Mouse (Mus musculus) lung, postnatal 0 days (tissue): Measurements from ENCODE around the gene Slc6a13. TPM values are rescaled to one million over a fixed set of nuclear protein-coding genes. Genes with fewer than 3 reads are reported as not detected.

ENCODE experiments used
- ATAC-seq: fragments of 200-750 bp; cut with Nextera tagmentation; 2 replicates; pipeline ENCODE4 v1.8.0; 2017; ENCODE audit warnings: moderate library complexity
- DNase-seq: peaks from one replicate; pipeline ENCODE4 v3.0.0-alpha.2; 2016; ENCODE audit warnings: low spot score
- H3K27ac ChIP-seq: fragments of 300-500 bp; sonication (generic); 2 replicates; pipeline ENCODE4 v1.5.1; 2014; ENCODE audit warnings: antibody characterized with exemption, mild to moderate bottlenecking, low read length, mixed read lengths
- H3K27me3 ChIP-seq: fragments of 300-500 bp; sonication (generic); replicated peaks from 2 replicates; pipeline ENCODE4 v1.6.1; 2014; ENCODE audit warnings: low read length, mixed read lengths; ENCODE audit not compliant: insufficient read depth
- H3K36me3 ChIP-seq: fragments of 300-500 bp; sonication (generic); 2 replicates; pipeline ENCODE4 v1.6.1; 2014; ENCODE audit warnings: low read length, mixed read lengths; ENCODE audit not compliant: insufficient read depth
- H3K4me1 ChIP-seq: fragments of 300-500 bp; sonication (generic); 2 replicates; pipeline ENCODE4 v1.6.1; 2014; ENCODE audit warnings: antibody characterized with exemption, low read depth, low read length, mixed read lengths; ENCODE audit not compliant: insufficient read depth
- H3K4me2 ChIP-seq: fragments of 300-500 bp; sonication (generic); replicated peaks from 2 replicates; pipeline ENCODE4 v1.6.1; 2014; ENCODE audit warnings: low read depth, mild to moderate bottlenecking, low read length, moderate library complexity, mixed read lengths
- H3K4me3 ChIP-seq: fragments of 300-500 bp; sonication (generic); 2 replicates; pipeline ENCODE4 v1.5.1; 2014; ENCODE audit warnings: low read depth, low read length
- H3K9ac ChIP-seq: fragments of 300-500 bp; sonication (generic); replicated peaks from 2 replicates; pipeline ENCODE4 v1.6.1; 2014; ENCODE audit warnings: low read depth, mild to moderate bottlenecking
- H3K9me3 ChIP-seq: fragments of 300-500 bp; sonication (generic); 2 replicates; pipeline ENCODE4 v1.6.1; 2016; ENCODE audit warnings: low read length, mixed read lengths
- CTCF ChIP-seq: IDR thresholded peaks from 2 replicates; pipeline ENCODE4 v1.5.1; 2016; ENCODE audit warnings: antibody characterized with exemption, mild to moderate bottlenecking
- EP300 ChIP-seq: IDR thresholded peaks from 2 replicates; pipeline ENCODE4 v1.6.1; 2016; ENCODE audit warnings: antibody characterized with exemption, mild to moderate bottlenecking, control low read depth
- WGBS: fragments of 180-500 bp; shearing (Covaris S2); extraction: QIAGEN DNeasy Blood & Tissue Kit; methylation state at CpG from one replicate; pipeline ENCODE4 v1.1.7; 2014; 5-methylcytosine and 5-hydroxymethylcytosine counted together
- polyA plus RNA-seq: library from polyadenylated mRNA; unstranded; fragments of >200 nt; fragmentation: Nextera tagmentation; extraction: Ambion mirVana; gene quantifications from 2 replicates; pipeline ENCODE4 v1.2.1, GENCODE M21; 2015

The Slc6a13 gene
- polyA plus RNA-seq, 1 experiment from 2014 or later: 0.26 TPM

GRCm38 (mm10) chr6:121343026-121343770 is 43.2 kb downstream of the Slc6a13 start, which contains the start of gene Slc6a12:
Gene Slc6a12, plus strand, starts transcription at chr6:121343076.
- H3K4me1 ChIP-seq: no peaks in the 10 kb centered on the region
- no peak within 1 kb of the TSS for H3K4me3 ChIP-seq
- H3K27me3 ChIP-seq: no peaks in the 10 kb centered on the region
- H3K4me2 ChIP-seq: no peak within 1 kb of the TSS
- H3K9ac ChIP-seq: no peak within 1 kb of the TSS
- no peak for TF ChIP-seq CTCF
- H3K36me3 ChIP-seq: no peaks in the 10 kb centered on the region
- DNase-seq (no peak), ATAC-seq (0 out of 2 replicates have a peak, but pooled peaks have one; percentile 4)
- H3K27ac ChIP-seq: no peak within 1 kb of the TSS
- WGBS: 64% methylated on average over 15 of the region's 15 CpGs
- H3K9me3 ChIP-seq: no peaks in the 10 kb centered on the region

GRCm38 (mm10) chr6:121343771-121344123 is 43.7 kb downstream of the Slc6a13 start:
- Histone ChIP-seq H3K9ac (no peak overlapping the region), H3K27me3 (no peaks in the 10 kb centered on the region), H3K27ac (no peak overlapping the region), H3K4me3 (no peak overlapping the region), H3K4me1 (no peaks in the 10 kb centered on the region), H3K9me3 (no peaks in the 10 kb centered on the region), H3K4me2 (no peak overlapping the region), H3K36me3 (no peaks in the 10 kb centered on the region)
- TF ChIP-seq EP300 (no peak), CTCF (no peak)
- no peak for DNase-seq
- ATAC-seq: no peak
- WGBS: 43% methylated on average over 6 of the region's 6 CpGs

DNA sequence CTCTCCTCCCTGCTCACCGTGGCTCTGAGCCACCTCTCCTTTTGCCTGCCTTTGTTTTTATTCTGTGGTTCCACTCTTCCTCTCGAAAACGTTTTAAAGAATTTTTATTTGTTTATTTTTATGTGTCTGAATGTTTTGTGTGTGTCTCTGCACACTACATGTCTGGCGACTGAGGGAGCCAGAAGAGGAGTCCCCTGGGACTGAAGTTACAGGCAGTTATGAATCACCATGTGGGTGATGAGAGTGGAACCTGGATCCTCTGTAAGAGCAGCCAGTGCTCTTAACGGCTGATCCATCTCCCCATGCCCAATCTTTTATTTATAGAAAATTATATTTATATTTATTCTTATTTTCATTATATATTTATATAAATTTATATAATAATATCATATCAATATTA is 44.3 kb downstream of the Slc6a13 start:
- DNase-seq (no peak), ATAC-seq (no peak)
- H3K4me2 ChIP-seq: no peak overlapping the region
- H3K4me3 ChIP-seq: no peak overlapping the region
- no peaks in the 10 kb centered on the region for H3K27me3 ChIP-seq
- no peaks in the 10 kb centered on the region for H3K36me3 ChIP-seq
- H3K27ac ChIP-seq: no peak overlapping the region
- H3K4me1 ChIP-seq: no peaks in the 10 kb centered on the region
- TF ChIP-seq EP300 (no peak), CTCF (no peak)
- 29% methylated on average over 5 of the region's 5 CpGs for WGBS
- no peak overlapping the region for H3K9ac ChIP-seq
- no peaks in the 10 kb centered on the region for H3K9me3 ChIP-seq

- no peaks in the 10 kb centered on the region for H3K9me3 ChIP-seq
- H3K4me2 ChIP-seq: no peak overlapping the region
- H3K9ac ChIP-seq: no peak overlapping the region
- WGBS: 37% methylated on average over 8 of the region's 8 CpGs
- TF ChIP-seq CTCF (no peak), EP300 (no peak)
- no peak for DNase-seq
- H3K4me1 ChIP-seq: no peaks in the 10 kb centered on the region
- no peaks in the 10 kb centered on the region for H3K36me3 ChIP-seq
- no peak overlapping the region for H3K4me3 ChIP-seq
- no peaks in the 10 kb centered on the region for H3K27me3 ChIP-seq
- H3K27ac ChIP-seq: no peak overlapping the region
- ATAC-seq: no peak
Measured at GRCm38 (mm10) chr6:121346428-121346827, 46.4 kb downstream of the Slc6a13 start.

- Histone ChIP-seq H3K27ac (no peak overlapping the region), H3K36me3 (no peaks in the 10 kb centered on the region), H3K27me3 (no peaks in the 10 kb centered on the region), H3K4me2 (no peak overlapping the region), H3K4me3 (no peak overlapping the region), H3K9ac (no peak overlapping the region), H3K9me3 (no peaks in the 10 kb centered on the region), H3K4me1 (no peaks in the 10 kb centered on the region)
- TF ChIP-seq CTCF (no peak), EP300 (no peak)
- no peak for DNase-seq
- 30% methylated on average over 2 of the region's 2 CpGs for WGBS
- no peak for ATAC-seq
Measured at GRCm38 (mm10) chr6:121352276-121352675, 52.2 kb downstream of the Slc6a13 start.

DNA sequence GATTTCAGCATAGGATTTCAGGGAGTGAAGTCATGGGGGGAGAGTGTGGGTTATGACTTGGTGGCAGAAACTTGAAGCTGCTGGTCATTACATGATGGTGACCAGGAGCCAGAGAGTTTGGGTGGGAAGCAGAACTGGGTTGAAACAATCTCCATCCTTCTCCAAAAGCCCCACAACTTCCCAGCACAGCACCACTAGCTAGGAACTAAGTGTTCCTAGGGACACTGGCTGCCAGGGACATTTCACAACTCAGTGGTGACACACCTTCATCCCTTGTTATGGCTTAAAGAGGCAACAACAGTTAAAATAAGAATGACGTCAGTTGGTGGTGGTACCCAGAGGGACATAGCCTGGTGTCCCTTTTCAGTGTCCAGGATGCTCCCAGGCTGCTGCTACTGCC is 56.0 kb downstream of the Slc6a13 start:
- no peaks in the 10 kb centered on the region for H3K9me3 ChIP-seq
- DNase-seq: no peak

More for the DNA sequence above, 56.0 kb downstream of the Slc6a13 start:
- Histone ChIP-seq H3K4me1 (no peaks in the 10 kb centered on the region), H3K4me3 (no peak overlapping the region), H3K27ac (no peak overlapping the region), H3K9ac (no peak overlapping the region), H3K4me2 (no peak overlapping the region), H3K36me3 (no peaks in the 10 kb centered on the region), H3K27me3 (no peaks in the 10 kb centered on the region)
- ATAC-seq: no peak
- TF ChIP-seq EP300 (no peak), CTCF (no peak)
- 81% methylated on average over 1 of the region's 1 CpGs for WGBS
